In the genomic region with DNA sequence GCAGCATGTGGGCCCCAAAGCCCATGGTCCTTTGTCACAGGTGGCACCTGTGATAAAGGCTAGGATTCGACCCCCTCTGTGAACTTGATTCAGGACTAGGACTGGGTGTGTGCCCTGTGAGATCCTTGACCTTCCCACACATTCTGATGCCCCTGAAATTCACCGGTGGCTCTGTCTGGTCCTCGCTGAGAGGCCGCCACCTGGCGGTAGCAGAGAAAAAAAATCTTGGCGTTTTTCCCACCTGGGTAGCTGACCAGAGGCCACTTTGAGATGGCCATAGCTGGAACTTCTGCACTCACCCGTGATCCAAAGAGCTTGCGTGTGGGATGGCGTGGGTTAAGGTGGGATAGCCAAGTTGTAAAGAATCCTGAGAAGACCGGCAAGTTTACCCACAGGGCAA, we compare ENCODE assay signal across 9 mouse cellular contexts. TPM values are rescaled to one million over a fixed set of nuclear protein-coding genes. Genes with fewer than 3 reads are reported as not detected.
DNase-seq lines count a peak whose midpoint lies in the region; ATAC-seq lines count a peak whose summit lies in the region.
"Had no signal": no experiment of that assay in that cellular context is flagged by ENCODE, and none has a peak within 500 bp of the region (broad histone marks: within the 10 kb centered on the region; RNA-seq: fewer than 3 reads in every experiment).

No protein-coding gene starts in this region.

- H3K27ac ChIP-seq in neural tube, embryonic 15.5 days (replicated peaks), result no peak overlapping the region
- H3K27ac ChIP-seq: heart, embryonic 15.5 days had no signal

- H3K36me3 ChIP-seq in neural tube, embryonic 15.5 days, result peaks cover 3% of the 10 kb centered on the region; the same call in 1 of the 2 replicates

- H3K9ac ChIP-seq in neural tube, embryonic 15.5 days (replicated peaks), result no peak overlapping the region
- H3K9ac ChIP-seq: heart, embryonic 15.5 days had no signal

- peaks cover 50% of the 10 kb centered on the region for H3K4me1 ChIP-seq in neural tube, embryonic 15.5 days

- peak overlapping the region; percentile 79; the same call in 1 of the 2 replicates for H3K4me2 ChIP-seq in neural tube, embryonic 15.5 days

- intact Hi-C loops in heart, postnatal 25 days (cut with DNase I), result loop anchor here (1.0 kb wide), 2 partner anchors 71 to 112 kb away; no protein-coding TSS in a partner anchor
- intact Hi-C loops in left cerebral cortex, postnatal 10 days (cut with DNase I), result loop anchor here (5.0 kb wide), 1 partner anchor 113 kb away; no protein-coding TSS in a partner anchor

- no peak overlapping the region for H3K4me3 ChIP-seq in neural tube, embryonic 15.5 days (replicated peaks)
- H3K4me3 ChIP-seq: heart, embryonic 15.5 days had no signal

- peaks cover 89% of the 10 kb centered on the region for H3K27me3 ChIP-seq in neural tube, embryonic 15.5 days (replicated peaks)

- H3K9me3 ChIP-seq in neural tube, embryonic 15.5 days (replicated peaks), result no peaks in the 10 kb centered on the region
- H3K9me3 ChIP-seq: heart, embryonic 15.5 days had no signal

- DNase-seq in heart, adult 11 months, result peak; percentile 97
- DNase-seq in heart, postnatal 25 days (ENCODE audit: low spot score), result no peak
- peak; percentile 50 for DNase-seq in urinary bladder, postnatal 14 days (ENCODE audit: low spot score)
- no peak for DNase-seq in urinary bladder, adult 2 months (ENCODE audit: low spot score)
- DNase-seq in forelimb bud, embryonic 11.5 days (ENCODE audit: low read depth, low spot score), result peak; percentile 49
- DNase-seq in left cerebral cortex, postnatal 10 days (ENCODE audit: extremely low spot score in 1 of 2, low spot score in 2 of 2), result peak; percentile 60 to 62

- 8% methylated on average over 10 of the region's 10 CpGs for WGBS in neural tube, embryonic 15.5 days

- no peak for ATAC-seq in neural tube, embryonic 15.5 days (ENCODE audit: low FRiP score)
- no peak for ATAC-seq in granulocyte monocyte progenitor cell, adult 5-6 weeks (replicated peaks; ENCODE audit: poor library complexity, severe bottlenecking)

RNA-seq across cellular contexts. Expression of a gene that starts 6.0 kb away (rescaled TPM):
- total RNA-seq in heart, postnatal 25 days (2021), result not detected
- not detected in 2 replicates for polyA plus RNA-seq in urinary bladder, adult 2 months (2012; rRNA removed)
- not detected for total RNA-seq in left cerebral cortex, postnatal 10 days (2021)
- polyA plus RNA-seq in neural tube, embryonic 15.5 days (2015; fragmentation: Nextera tagmentation; extraction: Ambion mirVana), result 0.19 and 0.29 TPM in 2 replicates
- total RNA-seq in granulocyte monocyte progenitor cell, adult 5-6 weeks (2014; fragmentation: Nextera tagmentation), result not detected in 2 replicates
- total RNA-seq in granulocyte monocyte progenitor cell, adult 5-6 weeks (2017), result not detected in 2 replicates
- polyA plus RNA-seq: heart, embryonic 15.5 days had no signal

RNA-seq across cellular contexts. Expression of a gene that starts 11.5 kb away (rescaled TPM):
- 10 to 100 TPM; 14.3 to 14.9 TPM for total RNA-seq in heart, postnatal 25 days (2021)
- 31.3 and 39.2 TPM in 2 replicates for polyA plus RNA-seq in urinary bladder, adult 2 months (2012; rRNA removed)
- 10 to 100 TPM; 32.9 to 35.7 TPM for total RNA-seq in left cerebral cortex, postnatal 10 days (2021)
- 17.7 and 20.8 TPM in 2 replicates for polyA plus RNA-seq in neural tube, embryonic 15.5 days (2015; fragmentation: Nextera tagmentation; extraction: Ambion mirVana)
- total RNA-seq in granulocyte monocyte progenitor cell, adult 5-6 weeks (2014; fragmentation: Nextera tagmentation), result not detected in 2 replicates
- not detected in 2 replicates for total RNA-seq in granulocyte monocyte progenitor cell, adult 5-6 weeks (2017)

RNA-seq across cellular contexts. Expression of a gene that starts 11.5 kb away (rescaled TPM):
- total RNA-seq in heart, postnatal 25 days (2021), result 10 to 100 TPM; 25.2 to 26.7 TPM
- 25.2 and 26.2 TPM in 2 replicates for polyA plus RNA-seq in urinary bladder, adult 2 months (2012; rRNA removed)
- total RNA-seq in left cerebral cortex, postnatal 10 days (2021), result 10 to 100 TPM; 31.7 to 32.3 TPM
- 20.0 and 21.1 TPM in 2 replicates for polyA plus RNA-seq in neural tube, embryonic 15.5 days (2015; fragmentation: Nextera tagmentation; extraction: Ambion mirVana)
- total RNA-seq in granulocyte monocyte progenitor cell, adult 5-6 weeks (2014; fragmentation: Nextera tagmentation), result 14.3 and 17.9 TPM in 2 replicates
- 13.0 and 13.9 TPM in 2 replicates for total RNA-seq in granulocyte monocyte progenitor cell, adult 5-6 weeks (2017)

RNA-seq across cellular contexts. Expression of a gene that starts 33.3 kb away (rescaled TPM):
- total RNA-seq in heart, postnatal 25 days (2021), result 10 to 100 TPM; 69.6 to 73.3 TPM
- polyA plus RNA-seq in urinary bladder, adult 2 months (2012; rRNA removed), result 28.0 and 34.9 TPM in 2 replicates
- total RNA-seq in left cerebral cortex, postnatal 10 days (2021), result 1 to 10 TPM; 1.1 to 4.5 TPM
- polyA plus RNA-seq in neural tube, embryonic 15.5 days (2015; fragmentation: Nextera tagmentation; extraction: Ambion mirVana), result 7.8 and 12.4 TPM in 2 replicates
- not detected in 2 replicates for total RNA-seq in granulocyte monocyte progenitor cell, adult 5-6 weeks (2014; fragmentation: Nextera tagmentation)
- total RNA-seq in granulocyte monocyte progenitor cell, adult 5-6 weeks (2017), result not detected in 2 replicates

RNA-seq across cellular contexts. Expression of a gene that starts 40.0 kb away (rescaled TPM):
- 100 to 1,000 TPM; 254 TPM for total RNA-seq in heart, postnatal 25 days (2021)
- 727 and 877 TPM in 2 replicates for polyA plus RNA-seq in urinary bladder, adult 2 months (2012; rRNA removed)
- total RNA-seq in left cerebral cortex, postnatal 10 days (2021), result 100 to 1,000 TPM; 224 to 239 TPM
- 148 and 190 TPM in 2 replicates for polyA plus RNA-seq in neural tube, embryonic 15.5 days (2015; fragmentation: Nextera tagmentation; extraction: Ambion mirVana)
- total RNA-seq in granulocyte monocyte progenitor cell, adult 5-6 weeks (2014; fragmentation: Nextera tagmentation), result 1,942 and 1,984 TPM in 2 replicates
- 2,435 and 2,975 TPM in 2 replicates for total RNA-seq in granulocyte monocyte progenitor cell, adult 5-6 weeks (2017)

Comparison
In these comparisons a context has a peak if more than half of its experiments do, and no peak if none do; other contexts are left out.
1. DNase-seq: peak in heart, adult 11 months (single experiment), urinary bladder, postnatal 14 days (single experiment), forelimb bud, embryonic 11.5 days (single experiment) and left cerebral cortex, postnatal 10 days (2 of 2); none in heart, postnatal 25 days (single experiment) and urinary bladder, adult 2 months (single experiment).
2. RNA of a gene that starts 11.5 kb away (total RNA-seq): 32.9 to 35.7 TPM in left cerebral cortex, postnatal 10 days and 14.3 to 14.9 TPM in heart, postnatal 25 days; not detected in granulocyte monocyte progenitor cell, adult 5-6 weeks; every median in the first group is over 10 times any median in the second.